Mouse (Mus musculus) adrenal gland, adult (tissue): ENCODE data around the gene Grasp.

ENCODE experiments used
- DNase-seq, 2 experiments: peaks; one replicate each; pipeline ENCODE4 v3.0.0; 2022 to 2023; ENCODE audit warnings: low spot score in 1 of 2; ENCODE audit not compliant: inconsistent age in 2 of 2

Grasp gene

GRCm38 (mm10) chr15:101193971-101194370, 30.0 kb upstream of the Grasp start:
- DNase-seq: no peak

- peak in 1 of 2 experiments; percentile 73 for DNase-seq
These were observed 28.8 kb upstream of the Grasp start for GRCm38 (mm10) chr15:101194951-101195823.

GRCm38 (mm10) chr15:101196079-101196795, 27.8 kb upstream of the Grasp start:
- DNase-seq: no peak

GRCm38 (mm10) chr15:101196961-101197360, 27.0 kb upstream of the Grasp start:
- no peak for DNase-seq

GRCm38 (mm10) chr15:101197497-101198179, 26.4 kb upstream of the Grasp start:
- DNase-seq: no peak

- peak; percentile 72 to 89 for DNase-seq
These were observed 25.8 kb upstream of the Grasp start for GRCm38 (mm10) chr15:101198218-101198617.

GRCm38 (mm10) chr15:101198850-101199249, 25.1 kb upstream of the Grasp start:
- DNase-seq: no peak

- no peak for DNase-seq
These were observed 23.2 kb upstream of the Grasp start for GRCm38 (mm10) chr15:101200777-101201295.

GRCm38 (mm10) chr15:101201414-101201813, 22.6 kb upstream of the Grasp start:
- DNase-seq: no peak

GRCm38 (mm10) chr15:101203673-101204072, 20.3 kb upstream of the Grasp start:
- no peak for DNase-seq

GRCm38 (mm10) chr15:101204781-101205180, 19.2 kb upstream of the Grasp start:
- DNase-seq: no peak

GRCm38 (mm10) chr15:101210228-101210627, 13.8 kb upstream of the Grasp start:
- DNase-seq: peak; percentile 64 to 86

- peak in 1 of 2 experiments; percentile 59 for DNase-seq
These were observed 12.9 kb upstream of the Grasp start for GRCm38 (mm10) chr15:101210998-101211613.

GRCm38 (mm10) chr15:101212435-101212834, 11.6 kb upstream of the Grasp start:
- DNase-seq: peak in 1 of 2 experiments; percentile 58

GRCm38 (mm10) chr15:101215136-101215535, 8.9 kb upstream of the Grasp start:
- peak in 1 of 2 experiments; percentile 78 for DNase-seq

GRCm38 (mm10) chr15:101216036-101216435, 8.0 kb upstream of the Grasp start:
- no peak for DNase-seq

GRCm38 (mm10) chr15:101220905-101221297, 3.1 kb upstream of the Grasp start:
- no peak for DNase-seq

GRCm38 (mm10) chr15:101221298-101222104, 2.5 kb upstream of the Grasp start:
- DNase-seq: peak; percentile 91 to 97

GRCm38 (mm10) chr15:101222897-101223482, 998 bp upstream of the Grasp start:
- peak in 1 of 2 experiments; percentile 61 for DNase-seq

GRCm38 (mm10) chr15:101223596-101223995, 392 bp upstream of the Grasp start:
- DNase-seq: no peak
